ENCODE assay signal across 15 mouse cellular contexts in the genomic region with DNA sequence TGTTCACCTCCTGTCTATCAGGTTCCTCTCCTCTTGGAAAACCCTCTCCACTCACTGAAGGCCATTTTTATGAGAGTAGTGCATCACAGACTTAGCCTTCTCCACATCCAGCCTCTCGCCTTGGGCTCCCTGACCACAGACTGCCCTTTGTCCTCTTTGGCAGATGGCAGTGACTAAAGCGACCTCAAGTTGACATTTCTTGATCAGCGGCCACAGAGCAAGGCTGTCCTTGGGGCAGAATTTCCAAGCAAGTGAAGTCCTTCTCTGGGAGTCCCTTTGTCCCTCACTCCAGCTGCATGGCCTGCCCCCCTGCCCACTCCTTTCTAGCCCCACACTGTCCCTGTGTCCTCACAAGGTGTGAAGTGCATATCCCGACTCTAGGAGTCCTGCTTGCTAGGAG. TPM values are rescaled to one million over a fixed set of nuclear protein-coding genes. Genes with fewer than 3 reads are reported as not detected.
DNase-seq lines count a peak whose midpoint lies in the region; ATAC-seq and TF ChIP-seq lines count a peak whose summit lies in the region.
"Had no signal": no experiment of that assay in that cellular context is flagged by ENCODE, and none has a peak within 500 bp of the region (broad histone marks: within the 10 kb centered on the region; RNA-seq: fewer than 3 reads in every experiment).

No protein-coding gene starts in this region.

- no peaks in the 10 kb centered on the region for H3K36me3 ChIP-seq in kidney, adult 2 months (ENCODE audit: control insufficient read depth, insufficient read depth, low read length)
- no peaks in the 10 kb centered on the region for H3K36me3 ChIP-seq in kidney, embryonic 16.5 days (ENCODE audit: insufficient read depth, low read length)
- H3K36me3 ChIP-seq in neural tube, embryonic 11.5 days (ENCODE audit: control insufficient read depth, insufficient read depth, low read length), result no peaks in the 10 kb centered on the region
- H3K36me3 ChIP-seq: forebrain, embryonic 15.5 days; heart, embryonic 12.5 days; limb, embryonic 13.5 days; liver, embryonic 15.5 days; neural tube, embryonic 13.5 days had no signal

- peaks cover 1% of the 10 kb centered on the region; the same call in 1 of the 2 replicates for H3K4me1 ChIP-seq in kidney, adult 2 months (ENCODE audit: control insufficient read depth, insufficient read depth, low read length)
- peaks cover 36% of the 10 kb centered on the region for H3K4me1 ChIP-seq in kidney, embryonic 16.5 days (ENCODE audit: insufficient read depth, low read length)
- H3K4me1 ChIP-seq in neural tube, embryonic 11.5 days (ENCODE audit: control insufficient read depth, insufficient read depth, low read length), result peaks cover 3% of the 10 kb centered on the region; the same call in 1 of the 2 replicates

- no peak for TF ChIP-seq POLR2A in kidney, adult 2 months (IDR thresholded peaks at IDR 0.05; ENCODE audit: low read depth, low read length)

- no peak overlapping the region for H3K9ac ChIP-seq in kidney, embryonic 16.5 days (replicated peaks; ENCODE audit: low read length)
- H3K9ac ChIP-seq in neural tube, embryonic 11.5 days (ENCODE audit: low read length), result no peak overlapping the region
- H3K9ac ChIP-seq: forebrain, embryonic 15.5 days; heart, embryonic 12.5 days; limb, embryonic 13.5 days; liver, embryonic 15.5 days; neural tube, embryonic 13.5 days had no signal

- DNase-seq in kidney, adult 2 months, result peak; percentile 47
- DNase-seq in 3T3-L1 (ENCODE audit: low read depth, low spot score), result peak; percentile 71
- peak; percentile 86 for DNase-seq in adrenal gland, adult 2 months
- no peak for DNase-seq in neural tube, embryonic 11.5 days (ENCODE audit: low spot score)
- DNase-seq in thymus, postnatal 10 days (ENCODE audit: low spot score in 2 of 2), result no peak
- no peak for DNase-seq in left cerebral cortex, postnatal 25 days (ENCODE audit: low spot score in 2 of 2)
- DNase-seq: kidney, adult 9 months had no signal

- no peak overlapping the region for H3K27ac ChIP-seq in kidney, adult 2 months (ENCODE audit: insufficient read depth, low read depth, low read length)
- H3K27ac ChIP-seq in kidney, embryonic 16.5 days (ENCODE audit: low read length), result no peak overlapping the region
- H3K27ac ChIP-seq in neural tube, embryonic 11.5 days (ENCODE audit: low read depth, low read length), result peak overlapping the region; percentile 47; the same call in 1 of the 2 replicates
- H3K27ac ChIP-seq: forebrain, embryonic 15.5 days; limb, embryonic 13.5 days; liver, embryonic 15.5 days had no signal

- ATAC-seq in kidney, embryonic 16.5 days (ENCODE audit: low FRiP score, low TSS enrichment), result no peak
- no peak for ATAC-seq in neural tube, embryonic 11.5 days (ENCODE audit: insufficient read depth, low FRiP score, low TSS enrichment)
- ATAC-seq: forebrain, embryonic 15.5 days had no signal

- intact Hi-C loops in left cerebral cortex, postnatal 25 days (cut with DNase I), result loop anchor here (2.0 kb wide), 1 partner anchor 195 kb away; no protein-coding TSS in a partner anchor

- H3K27me3 ChIP-seq in kidney, adult 2 months (replicated peaks; ENCODE audit: control insufficient read depth, insufficient read depth, low read length), result no peaks in the 10 kb centered on the region
- H3K27me3 ChIP-seq in kidney, embryonic 16.5 days (ENCODE audit: insufficient read depth, low read length), result no peaks in the 10 kb centered on the region; the same call in 1 of the 2 replicates
- H3K27me3 ChIP-seq in neural tube, embryonic 11.5 days (ENCODE audit: control insufficient read depth, insufficient read depth, low read length), result no peaks in the 10 kb centered on the region
- H3K27me3 ChIP-seq: neural tube, embryonic 13.5 days had no signal

- H3K9me3 ChIP-seq in kidney, embryonic 16.5 days (ENCODE audit: low read length), result no peaks in the 10 kb centered on the region
- no peaks in the 10 kb centered on the region for H3K9me3 ChIP-seq in neural tube, embryonic 11.5 days (ENCODE audit: control insufficient read depth, low read length)
- H3K9me3 ChIP-seq: forebrain, embryonic 15.5 days; heart, embryonic 12.5 days; limb, embryonic 13.5 days; liver, embryonic 15.5 days; neural tube, embryonic 13.5 days had no signal

- no peak overlapping the region for H3K4me2 ChIP-seq in kidney, embryonic 16.5 days (replicated peaks; ENCODE audit: low read depth, low read length)
- H3K4me2 ChIP-seq in neural tube, embryonic 11.5 days (ENCODE audit: low read depth), result no peak overlapping the region
- H3K4me2 ChIP-seq: forebrain, embryonic 15.5 days; heart, embryonic 12.5 days; limb, embryonic 13.5 days; liver, embryonic 15.5 days; neural tube, embryonic 13.5 days had no signal

- H3K4me3 ChIP-seq in kidney, adult 2 months (ENCODE audit: insufficient read depth, low read depth, low read length), result no peak overlapping the region
- no peak overlapping the region for H3K4me3 ChIP-seq in kidney, embryonic 16.5 days (ENCODE audit: low read length)
- H3K4me3 ChIP-seq in neural tube, embryonic 11.5 days (ENCODE audit: low read depth, low read length), result no peak overlapping the region
- H3K4me3 ChIP-seq: erythroblast, embryonic 14.5 days; forebrain, embryonic 15.5 days; heart, embryonic 12.5 days; limb, embryonic 13.5 days; liver, embryonic 15.5 days; megakaryocyte, embryonic 14.5 days; neural tube, embryonic 13.5 days had no signal

- WGBS in kidney, adult 2 months, result 73% methylated on average over 4 of the region's 4 CpGs
- 64% methylated on average over 4 of the region's 4 CpGs for WGBS in kidney, embryonic 16.5 days
- WGBS in neural tube, embryonic 11.5 days, result 29% methylated on average over 4 of the region's 4 CpGs

- no peak for TF ChIP-seq CTCF in kidney, adult 2 months (conservative IDR thresholded peaks at IDR 0.05; ENCODE audit: insufficient read depth, insufficient read length, low read depth, low read length)

RNA-seq across cellular contexts. Expression of a gene that starts 40.7 kb away (rescaled TPM):
- polyA plus RNA-seq in kidney, adult 2 months (2012; rRNA removed), result 44.5 and 49.2 TPM in 2 replicates
- 25.5 and 28.3 TPM in 2 replicates for polyA plus RNA-seq in kidney, embryonic 16.5 days (2015; fragmentation: Nextera tagmentation; extraction: Ambion mirVana)
- 100 to 1,000 TPM in 1 of 2 experiments, 10 to 100 TPM in 1; 34.1 to 125 TPM for total RNA-seq in adrenal gland, adult 2 months (2021)
- polyA plus RNA-seq in adrenal gland, adult 2 months (2012; rRNA removed), result 58.3 and 115 TPM in 2 replicates
- 107 and 115 TPM in 2 replicates for polyA plus RNA-seq in neural tube, embryonic 11.5 days (2014; fragmentation: Nextera tagmentation; extraction: Ambion mirVana)
- 100 to 1,000 TPM; 239 to 257 TPM for total RNA-seq in left cerebral cortex, postnatal 25 days (2021)

Comparison
In these comparisons a context has a peak if more than half of its experiments do, and no peak if none do; other contexts are left out.
1. DNase-seq: peak in kidney, adult 2 months (single experiment), 3T3-L1 (single experiment) and adrenal gland, adult 2 months (single experiment); none in neural tube, embryonic 11.5 days (single experiment), thymus, postnatal 10 days (0 of 2) and left cerebral cortex, postnatal 25 days (0 of 2).